Mouse (Mus musculus) neural tube, embryonic 12.5 days (tissue): ENCODE measurements around the gene Chrm5. TPM values are rescaled to one million over a fixed set of nuclear protein-coding genes. Genes with fewer than 3 reads are reported as not detected.
"Not testable (repeated sequence)": the region's sequence is repeated elsewhere in the genome, so short reads cannot be mapped to it uniquely, and the experiment has no call there.

ENCODE experiments used
- ATAC-seq: fragments of 200-750 bp; cut with Nextera tagmentation; 2 replicates; pipeline ENCODE4 v1.8.0; 2017; ENCODE audit warnings: low read depth, mild to moderate bottlenecking, moderate TSS enrichment, moderate library complexity; ENCODE audit not compliant: low FRiP score
- H3K27ac ChIP-seq: fragments of 300-500 bp; sonication (generic); 2 replicates; pipeline ENCODE4 v1.5.1; 2016
- H3K27me3 ChIP-seq: fragments of 300-500 bp; sonication (generic); replicated peaks from 2 replicates; pipeline ENCODE4 v1.6.1; 2016; ENCODE audit warnings: mild to moderate bottlenecking
- H3K36me3 ChIP-seq: fragments of 300-500 bp; sonication (generic); 2 replicates; pipeline ENCODE4 v1.6.1; 2016; ENCODE audit warnings: mild to moderate bottlenecking
- H3K4me1 ChIP-seq: fragments of 300-500 bp; sonication (generic); 2 replicates; pipeline ENCODE4 v1.6.1; 2016
- H3K4me2 ChIP-seq: fragments of 300-500 bp; sonication (generic); replicated peaks from 2 replicates; pipeline ENCODE4 v1.6.1; 2016; ENCODE audit warnings: mild to moderate bottlenecking
- H3K4me3 ChIP-seq: fragments of 300-500 bp; sonication (generic); 2 replicates; pipeline ENCODE4 v1.5.1; 2016
- H3K9ac ChIP-seq: fragments of 300-500 bp; sonication (generic); 2 replicates; pipeline ENCODE4 v1.6.1; 2016; ENCODE audit warnings: mild to moderate bottlenecking
- H3K9me3 ChIP-seq: fragments of 300-500 bp; sonication (generic); 2 replicates; pipeline ENCODE4 v1.6.1; 2016; ENCODE audit warnings: mild to moderate bottlenecking
- WGBS: fragments of 180-500 bp; shearing (Covaris S2); methylation state at CpG from one replicate; pipeline ENCODE4 v1.1.7; 2016; 5-methylcytosine and 5-hydroxymethylcytosine counted together
- polyA plus RNA-seq: library from polyadenylated mRNA; unstranded; fragments of >200 nt; fragmentation: Nextera tagmentation; extraction: Ambion mirVana; gene quantifications from 2 replicates; pipeline ENCODE4 v1.2.1, GENCODE M21; 2016

Gene Chrm5
- polyA plus RNA-seq, 1 experiment from 2014 or later, result 0.11 TPM

DNA sequence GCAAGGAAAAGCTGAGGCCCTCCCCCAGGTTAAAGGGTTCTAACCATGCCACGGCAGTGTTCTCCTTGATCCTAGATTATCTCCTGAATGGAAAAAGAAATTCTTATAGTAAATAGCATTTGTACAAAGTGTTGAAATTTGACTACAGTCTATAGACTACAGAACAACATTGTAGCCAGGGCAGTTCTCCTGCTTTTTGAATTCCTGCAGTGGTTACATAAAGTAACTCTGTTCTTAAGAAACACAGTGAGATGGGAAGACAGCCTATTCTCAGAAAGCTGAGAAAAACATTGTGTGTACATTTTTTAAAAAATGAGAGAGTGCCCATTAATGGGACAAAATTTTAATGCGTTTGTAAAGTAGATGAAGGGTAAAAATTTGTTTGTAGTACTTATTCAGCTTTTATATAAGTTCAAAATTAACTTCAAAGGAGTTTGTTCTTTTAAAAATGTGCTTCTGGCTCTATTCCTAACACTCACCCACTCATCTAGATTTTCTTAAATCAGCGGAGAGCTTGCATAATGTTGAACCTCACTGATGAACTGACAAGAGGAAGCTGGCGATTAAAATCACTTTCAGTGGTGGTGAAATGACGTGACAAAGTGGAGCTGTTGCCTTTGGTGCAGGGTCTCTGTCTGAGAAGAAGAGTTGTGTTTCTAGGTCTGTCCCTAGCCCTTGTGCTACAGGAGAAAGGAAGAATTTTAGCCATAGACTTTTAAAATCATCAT, 5.4 kb downstream of the Chrm5 start:
- H3K4me1 ChIP-seq, result no peaks in the 10 kb centered on the region
- no peaks in the 10 kb centered on the region for H3K27me3 ChIP-seq
- no peaks in the 10 kb centered on the region for H3K9me3 ChIP-seq
- no peak overlapping the region for H3K4me3 ChIP-seq
- H3K4me2 ChIP-seq, result no peak overlapping the region
- WGBS, result 84% methylated on average over 5 of the region's 5 CpGs
- H3K36me3 ChIP-seq, result peaks cover 2% of the 10 kb centered on the region; the same call in 1 of the 2 replicates
- no peak overlapping the region for H3K27ac ChIP-seq
- no peak overlapping the region for H3K9ac ChIP-seq
- ATAC-seq, result no peak

DNA sequence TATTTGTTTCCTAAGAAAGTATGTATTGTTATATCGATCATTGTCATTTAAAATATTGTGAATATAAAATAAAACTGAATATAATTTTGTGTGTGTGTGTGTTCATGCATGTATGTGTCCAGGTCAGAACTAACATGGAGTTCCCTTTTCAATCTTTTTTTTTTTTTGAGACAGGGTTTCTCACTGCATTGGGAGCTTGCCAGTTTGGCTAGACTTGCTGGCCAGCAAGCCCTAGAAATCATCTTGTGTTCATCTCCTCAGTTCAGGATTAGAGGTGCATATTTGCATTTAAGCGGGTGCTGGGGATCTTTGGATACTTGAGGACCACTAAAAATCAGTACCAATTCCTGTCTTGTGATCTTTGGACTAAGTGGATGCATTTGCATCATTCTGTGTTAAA, 8.5 kb downstream of the Chrm5 start:
- H3K27ac ChIP-seq, result no peak overlapping the region
- H3K36me3 ChIP-seq, result peaks cover 19% of the 10 kb centered on the region
- H3K27me3 ChIP-seq, result no peaks in the 10 kb centered on the region
- ATAC-seq, result no peak
- H3K9me3 ChIP-seq, result no peaks in the 10 kb centered on the region
- WGBS, result 88% methylated on average over 2 of the region's 2 CpGs
- no peaks in the 10 kb centered on the region for H3K4me1 ChIP-seq
- H3K9ac ChIP-seq, result no peak overlapping the region
- H3K4me3 ChIP-seq, result no peak overlapping the region
- H3K4me2 ChIP-seq, result no peak overlapping the region

DNA sequence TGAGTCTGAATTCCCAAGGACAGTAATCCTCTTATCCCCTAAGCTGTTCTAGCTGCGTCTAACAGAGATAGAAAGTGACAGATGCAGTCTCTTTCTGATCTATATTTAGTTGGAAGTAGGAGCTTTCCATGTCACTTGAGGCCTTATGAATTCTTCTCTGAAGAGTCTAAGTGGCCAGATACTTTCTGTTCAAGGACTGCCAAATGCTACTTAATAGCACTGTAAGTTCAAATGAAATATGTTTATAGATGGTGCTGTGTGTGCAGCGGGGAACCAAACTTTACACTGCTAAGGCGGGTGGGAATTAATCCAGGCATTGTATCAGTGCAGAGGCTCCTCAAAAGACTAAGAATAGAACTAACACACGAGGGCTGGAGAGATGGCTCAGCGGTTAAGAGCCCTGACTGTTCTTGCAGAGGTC, 9.6 kb downstream of the Chrm5 start:
- Histone ChIP-seq H3K27ac (no peak overlapping the region), H3K4me1 (no peaks in the 10 kb centered on the region), H3K9ac (no peak overlapping the region), H3K27me3 (no peaks in the 10 kb centered on the region), H3K4me3 (no peak overlapping the region), H3K9me3 (no peaks in the 10 kb centered on the region), H3K36me3 (peaks cover 28% of the 10 kb centered on the region), H3K4me2 (no peak overlapping the region)
- WGBS, result 88% methylated on average over 5 of the region's 5 CpGs
- ATAC-seq, result no peak

DNA sequence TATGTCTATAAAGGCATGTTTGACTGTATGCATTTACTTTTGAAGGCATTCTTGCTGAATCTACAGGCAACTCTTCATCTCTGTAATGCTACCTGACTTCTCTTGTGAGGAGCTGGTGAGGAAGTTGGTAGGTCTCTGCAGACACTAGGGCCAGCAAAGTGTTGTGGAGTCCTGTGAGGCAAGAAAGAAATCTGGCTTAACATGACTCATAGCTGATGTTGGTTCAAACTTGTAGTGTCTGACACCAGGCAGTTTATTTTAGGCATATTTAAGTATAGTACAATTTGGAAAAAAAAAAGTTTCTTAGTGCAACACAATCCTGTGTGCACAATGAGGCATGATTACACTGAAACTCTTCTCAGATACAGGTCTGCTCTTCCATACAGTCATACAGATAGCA, 11.0 kb downstream of the Chrm5 start:
- Histone ChIP-seq H3K4me2 (no peak overlapping the region), H3K4me1 (no peaks in the 10 kb centered on the region), H3K36me3 (peaks cover 33% of the 10 kb centered on the region), H3K27me3 (no peaks in the 10 kb centered on the region), H3K4me3 (no peak overlapping the region), H3K9me3 (no peaks in the 10 kb centered on the region), H3K9ac (no peak overlapping the region), H3K27ac (no peak overlapping the region)
- no peak for ATAC-seq

DNA sequence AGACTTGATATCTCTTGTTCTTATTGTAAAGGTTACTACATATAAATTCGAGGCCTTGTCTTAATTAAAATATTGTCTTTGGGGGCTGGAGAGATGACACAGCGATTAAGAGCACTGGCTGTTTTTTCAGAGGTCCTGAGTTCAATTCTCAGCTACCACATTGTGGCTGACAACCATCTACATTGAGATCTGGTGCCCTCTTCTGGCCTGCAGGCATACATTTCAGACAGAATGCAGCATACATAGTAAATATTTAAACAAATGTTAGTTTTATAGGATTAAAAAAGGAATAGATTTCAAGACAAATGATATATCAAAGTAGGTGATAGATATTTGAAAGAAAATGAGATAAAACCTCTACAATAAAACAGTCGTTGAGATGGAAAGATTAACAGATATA, 20.0 kb downstream of the Chrm5 start:
- Histone ChIP-seq H3K27me3 (no peaks in the 10 kb centered on the region), H3K9ac (no peak overlapping the region), H3K4me1 (peaks cover 6% of the 10 kb centered on the region), H3K4me3 (no peak overlapping the region), H3K4me2 (no peak overlapping the region), H3K27ac (no peak overlapping the region), H3K36me3 (peaks cover 24% of the 10 kb centered on the region), H3K9me3 (no peaks in the 10 kb centered on the region)
- ATAC-seq, result no peak
- 93% methylated on average over 3 of the region's 3 CpGs for WGBS

DNA sequence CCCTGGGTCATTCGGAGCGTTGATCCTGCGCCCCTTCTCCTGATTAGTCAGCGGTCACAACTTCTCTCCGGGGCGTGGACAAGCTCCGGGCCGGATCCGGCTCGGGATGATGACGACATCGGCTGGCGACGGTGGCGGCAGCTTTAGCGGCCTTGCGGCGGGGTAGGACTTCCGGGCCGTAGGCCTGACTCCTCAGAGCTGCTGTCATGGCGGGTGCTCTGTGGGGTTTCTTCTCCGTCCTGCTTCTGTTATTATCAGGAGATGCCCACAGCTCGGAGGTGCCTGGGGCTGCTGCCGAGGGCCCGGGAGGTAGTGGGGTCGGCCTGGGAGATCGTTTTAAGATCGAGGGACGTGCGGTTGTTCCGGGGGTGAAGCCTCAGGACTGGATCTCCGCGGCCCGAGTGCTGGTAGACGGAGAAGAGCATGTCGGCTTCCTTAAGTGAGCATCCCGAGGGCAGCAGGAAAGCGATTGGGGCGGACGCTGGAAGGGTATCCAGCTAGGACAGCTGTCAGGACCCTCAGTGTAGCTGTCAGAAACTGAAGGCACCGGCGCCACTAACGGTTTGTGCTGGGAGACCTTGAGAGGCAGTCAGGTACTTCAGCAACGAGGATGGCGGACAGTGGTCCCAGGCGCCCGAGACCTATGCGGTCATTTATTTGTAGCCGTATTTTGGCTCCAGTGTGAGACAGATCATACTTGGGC, 25.6 kb downstream of the Chrm5 start, which contains the start of gene Emc7:
Emc7 (plus strand) TSS at position 136 of the 703 bp plus-strand sequence.
- peak; percentile 97 for ATAC-seq
- Histone ChIP-seq H3K27ac (peak within 1 kb of the TSS; percentile 60; the same call in 1 of the 2 replicates), H3K4me1 (peaks cover 8% of the 10 kb centered on the region), H3K9me3 (no peaks in the 10 kb centered on the region), H3K9ac (peak within 1 kb of the TSS; percentile 85), H3K4me3 (peak within 1 kb of the TSS; percentile 84), H3K36me3 (peaks cover 2% of the 10 kb centered on the region; the same call in 1 of the 2 replicates), H3K4me2 (peak within 1 kb of the TSS; percentile 73), H3K27me3 (no peaks in the 10 kb centered on the region)
- under 1% methylated on average over 49 of the region's 49 CpGs for WGBS

DNA sequence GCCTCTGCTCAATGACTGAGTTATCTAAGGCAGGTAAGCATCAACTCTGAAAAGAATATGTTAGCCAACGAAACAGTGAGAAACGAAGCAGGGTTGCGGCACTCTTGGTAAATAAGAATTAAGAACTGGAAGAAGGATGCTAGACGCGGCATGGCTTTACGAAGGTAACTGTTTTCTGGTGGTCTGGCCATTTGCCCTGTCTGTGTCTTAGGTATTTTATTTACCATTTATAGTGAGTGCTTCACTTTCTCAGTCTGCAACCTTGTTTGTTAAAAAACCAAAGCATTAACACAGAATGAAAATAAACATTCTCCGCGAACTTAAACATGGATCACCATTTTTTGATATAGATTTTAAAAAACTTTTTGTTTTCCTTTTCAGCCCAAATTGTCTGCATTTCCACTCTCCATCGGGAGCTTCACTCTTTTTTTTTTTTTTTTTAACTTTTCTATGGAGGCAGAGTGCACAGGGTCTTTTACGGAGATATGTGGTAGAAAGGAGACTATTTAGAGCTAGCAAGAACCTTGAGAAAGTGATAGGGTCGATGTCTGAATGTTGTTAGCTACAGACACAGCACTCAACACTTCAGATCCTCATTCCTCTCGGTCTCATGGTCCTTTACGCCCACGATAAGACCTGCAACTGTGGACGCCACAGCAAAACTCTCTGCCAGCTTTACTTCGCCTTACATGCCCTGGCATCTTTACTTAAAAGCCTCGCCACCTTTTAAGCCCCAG, 26.3 kb downstream of the Chrm5 start:
- WGBS, result 32% methylated on average over 17 of the region's 17 CpGs
- H3K4me3 ChIP-seq, result peak overlapping the region; percentile 84
- H3K9me3 ChIP-seq, result no peaks in the 10 kb centered on the region
- H3K4me2 ChIP-seq, result peak overlapping the region; percentile 73
- ATAC-seq, result no peak; the same call in 1 of the 2 replicates
- no peak overlapping the region for H3K27ac ChIP-seq
- no peaks in the 10 kb centered on the region for H3K27me3 ChIP-seq
- H3K9ac ChIP-seq, result peak overlapping the region; percentile 85
- H3K4me1 ChIP-seq, result peaks cover 8% of the 10 kb centered on the region
- H3K36me3 ChIP-seq, result no peaks in the 10 kb centered on the region

DNA sequence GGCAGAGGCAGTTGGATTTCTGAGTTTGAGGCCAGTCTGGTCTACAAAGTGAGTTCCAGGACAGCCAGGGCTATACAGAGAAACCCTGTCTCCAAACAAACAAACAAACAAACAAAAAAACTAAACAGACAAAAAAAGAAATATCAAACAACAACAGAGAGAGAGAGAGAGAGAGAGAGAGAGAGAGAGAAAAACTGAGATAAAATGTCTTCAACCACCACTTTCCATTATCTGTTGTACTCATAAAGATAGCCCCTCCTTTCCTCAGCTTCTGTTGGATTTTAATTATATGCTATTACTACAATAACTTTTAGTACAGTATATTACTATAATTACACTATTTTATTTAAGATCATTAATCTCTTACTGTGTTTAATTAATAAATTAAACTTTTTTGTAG, 28.1 kb downstream of the Chrm5 start:
- H3K9me3 ChIP-seq, H3K4me1 ChIP-seq, H3K9ac ChIP-seq, H3K4me3 ChIP-seq, H3K36me3 ChIP-seq, H3K27ac ChIP-seq, H3K4me2 ChIP-seq, H3K27me3 ChIP-seq, ATAC-seq: not testable (repeated sequence)

DNA sequence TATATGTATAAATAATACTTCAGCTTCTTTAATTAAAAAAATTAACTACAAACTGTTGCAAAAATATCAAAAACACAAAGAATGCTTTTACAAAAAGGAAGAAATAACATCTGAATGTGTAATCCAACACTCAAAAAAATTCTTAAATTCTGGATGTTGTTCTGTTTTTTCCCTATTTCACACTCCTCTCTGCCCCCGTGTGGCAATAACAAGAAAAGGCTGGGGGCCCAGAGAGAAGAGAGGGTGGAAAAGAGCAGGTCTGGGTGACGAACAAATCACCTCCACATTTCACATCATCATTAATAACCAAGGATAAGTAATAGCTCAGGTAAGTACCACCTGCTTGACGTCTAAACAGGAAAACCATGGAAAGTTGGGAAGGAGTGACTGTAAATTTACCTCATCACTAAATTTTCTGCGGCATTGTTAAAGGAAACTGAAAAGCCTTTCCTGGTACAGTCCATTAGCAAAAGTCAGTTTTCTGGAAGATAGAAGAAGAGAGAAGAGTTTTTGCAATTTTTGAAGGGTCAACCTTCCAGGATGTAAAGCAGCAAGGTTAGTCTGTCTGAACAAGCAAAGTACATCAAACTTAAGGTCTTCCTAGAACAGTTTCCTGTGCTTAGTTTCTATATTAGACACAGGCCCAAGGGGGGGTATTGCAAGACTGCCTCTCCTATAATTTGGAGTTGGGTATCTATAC, 30.8 kb downstream of the Chrm5 start:
- H3K9ac ChIP-seq, result no peak overlapping the region
- no peaks in the 10 kb centered on the region for H3K27me3 ChIP-seq
- no peak for ATAC-seq
- H3K36me3 ChIP-seq, result no peaks in the 10 kb centered on the region
- WGBS, result 37% methylated on average over 4 of the region's 4 CpGs
- H3K4me3 ChIP-seq, result no peak overlapping the region
- no peak overlapping the region for H3K27ac ChIP-seq
- no peaks in the 10 kb centered on the region for H3K9me3 ChIP-seq
- H3K4me2 ChIP-seq, result no peak overlapping the region
- no peaks in the 10 kb centered on the region for H3K4me1 ChIP-seq

DNA sequence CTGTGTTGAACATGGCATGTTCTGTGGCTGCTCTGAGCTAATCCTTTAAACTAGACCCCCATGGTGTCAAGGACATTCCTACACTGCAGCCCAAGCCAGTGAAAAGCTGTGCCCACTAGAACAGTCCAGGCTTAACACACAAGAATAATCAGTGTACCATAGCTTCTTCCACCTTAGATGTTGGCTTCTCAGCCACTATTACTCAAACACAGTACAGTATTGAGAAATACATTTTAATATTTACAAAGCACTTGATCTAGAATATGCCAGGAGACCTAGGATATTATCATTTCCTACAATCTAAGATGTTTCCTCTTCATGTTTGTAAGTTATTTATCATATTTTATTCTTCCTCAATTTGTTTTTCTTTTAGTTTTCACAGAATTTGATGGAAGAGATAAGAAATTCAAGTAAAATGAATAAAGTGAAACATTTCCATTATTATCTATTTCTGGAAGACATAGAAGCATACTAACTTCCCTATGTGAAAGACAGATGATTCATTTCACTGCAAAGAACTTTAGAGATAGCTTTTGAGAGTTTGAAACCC, 32.0 kb downstream of the Chrm5 start:
- no peaks in the 10 kb centered on the region for H3K27me3 ChIP-seq
- H3K4me1 ChIP-seq, result no peaks in the 10 kb centered on the region
- H3K36me3 ChIP-seq, result no peaks in the 10 kb centered on the region
- H3K9me3 ChIP-seq, result no peaks in the 10 kb centered on the region
- no peak for ATAC-seq
- no peak overlapping the region for H3K4me2 ChIP-seq
- no peak overlapping the region for H3K27ac ChIP-seq
- H3K4me3 ChIP-seq, result no peak overlapping the region
- H3K9ac ChIP-seq, result no peak overlapping the region

DNA sequence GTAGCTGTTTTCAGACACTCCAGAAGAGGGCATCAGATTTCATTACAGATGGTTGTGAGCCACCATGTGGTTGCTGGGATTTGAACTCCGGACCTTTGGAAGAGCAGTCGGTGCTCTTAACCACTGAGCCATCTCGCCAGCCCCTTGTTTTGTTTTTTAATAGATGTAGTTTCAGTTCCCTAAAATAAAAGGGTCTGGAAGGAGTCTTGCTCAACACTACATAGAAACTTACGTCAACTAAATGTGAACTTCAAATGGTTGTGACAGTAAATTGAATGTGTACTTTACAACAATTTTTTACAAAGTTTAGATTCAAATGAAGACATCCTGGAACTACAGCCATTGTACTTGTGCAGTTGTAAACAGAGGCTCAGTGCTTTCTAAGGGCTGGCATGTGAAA, 32.5 kb downstream of the Chrm5 start:
- H3K9ac ChIP-seq, H3K9me3 ChIP-seq: not testable (repeated sequence)
- 76% methylated on average over 4 of the region's 4 CpGs for WGBS

DNA sequence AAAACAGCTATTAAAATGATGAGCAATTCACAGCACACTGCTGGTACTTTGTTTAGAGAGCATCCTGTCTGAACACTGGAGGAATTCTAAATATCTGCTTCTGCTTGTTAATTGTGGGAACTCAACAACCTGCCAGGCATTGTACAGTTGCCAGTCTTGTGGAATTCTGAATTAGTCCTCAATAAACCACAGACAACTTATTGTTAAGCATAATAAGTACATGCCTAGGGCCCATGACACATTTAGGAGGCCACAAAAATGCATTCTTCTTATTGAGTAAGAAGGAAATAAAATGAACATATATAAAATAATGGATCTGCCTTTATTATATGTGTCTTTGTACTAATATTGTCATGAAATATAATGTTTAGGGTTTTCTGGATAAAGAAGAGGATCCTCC, 35.1 kb downstream of the Chrm5 start:
- Histone ChIP-seq H3K4me2 (no peak overlapping the region), H3K36me3 (no peaks in the 10 kb centered on the region), H3K27me3 (no peaks in the 10 kb centered on the region), H3K4me1 (no peaks in the 10 kb centered on the region), H3K27ac (no peak overlapping the region), H3K9ac (no peak overlapping the region), H3K4me3 (no peak overlapping the region), H3K9me3 (no peaks in the 10 kb centered on the region)
- ATAC-seq, result no peak

More for the DNA sequence above, 32.5 kb downstream of the Chrm5 start:
- not testable (repeated sequence) for H3K4me3 ChIP-seq, H3K27me3 ChIP-seq, ATAC-seq, H3K4me1 ChIP-seq, H3K4me2 ChIP-seq, H3K27ac ChIP-seq, H3K36me3 ChIP-seq
